Mouse (Mus musculus): ENCODE data around the gene Dcxr. TPM values are rescaled to one million over a fixed set of nuclear protein-coding genes. Genes with fewer than 3 reads are reported as not detected.
"Not testable (repeated sequence)": the region's sequence is repeated elsewhere in the genome, so short reads cannot be mapped to it uniquely, and the experiment has no call there.

The Dcxr gene
- 8.8 and 10.4 TPM in 2 replicates for polyA plus RNA-seq (2015; fragmentation: Nextera tagmentation; extraction: Ambion mirVana)

DNA sequence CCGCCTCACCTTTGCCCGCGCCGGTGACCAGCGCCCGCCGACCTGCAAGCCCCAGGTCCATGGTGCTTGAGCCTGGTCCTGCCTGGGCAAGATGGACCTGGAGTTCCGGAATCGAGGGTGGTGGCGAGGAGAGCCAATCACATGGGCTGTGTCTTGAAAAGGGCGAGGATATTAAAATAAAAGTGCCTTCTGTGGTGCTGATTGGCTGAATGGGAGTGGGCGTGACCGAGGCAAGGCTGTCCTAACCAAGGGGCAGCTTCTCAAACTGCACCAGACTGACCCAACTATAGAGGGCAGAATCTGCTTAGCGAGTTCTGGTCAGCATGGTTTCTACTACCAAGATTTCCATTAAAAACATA, at the start of gene Dcxr:
TSS of gene Dcxr (minus strand) at position 113 of the 359 bp plus-strand sequence.
- Histone ChIP-seq H3K27me3 (no peaks in the 10 kb centered on the region), H3K27ac (replicated peaks) (no peak within 1 kb of the TSS), H3K4me1 (replicated peaks) (peaks cover 26% of the 10 kb centered on the region), H3K9ac (peak within 1 kb of the TSS; percentile 56), H3K9me3 (no peaks in the 10 kb centered on the region), H3K36me3 (no peaks in the 10 kb centered on the region), H3K4me2 (peak within 1 kb of the TSS; percentile 94), H3K4me3 (peak within 1 kb of the TSS; percentile 49)
- WGBS: 1% methylated on average over 14 of the region's 14 CpGs
- peak; percentile 89 for ATAC-seq (ENCODE audit: low FRiP score, low read depth)

DNA sequence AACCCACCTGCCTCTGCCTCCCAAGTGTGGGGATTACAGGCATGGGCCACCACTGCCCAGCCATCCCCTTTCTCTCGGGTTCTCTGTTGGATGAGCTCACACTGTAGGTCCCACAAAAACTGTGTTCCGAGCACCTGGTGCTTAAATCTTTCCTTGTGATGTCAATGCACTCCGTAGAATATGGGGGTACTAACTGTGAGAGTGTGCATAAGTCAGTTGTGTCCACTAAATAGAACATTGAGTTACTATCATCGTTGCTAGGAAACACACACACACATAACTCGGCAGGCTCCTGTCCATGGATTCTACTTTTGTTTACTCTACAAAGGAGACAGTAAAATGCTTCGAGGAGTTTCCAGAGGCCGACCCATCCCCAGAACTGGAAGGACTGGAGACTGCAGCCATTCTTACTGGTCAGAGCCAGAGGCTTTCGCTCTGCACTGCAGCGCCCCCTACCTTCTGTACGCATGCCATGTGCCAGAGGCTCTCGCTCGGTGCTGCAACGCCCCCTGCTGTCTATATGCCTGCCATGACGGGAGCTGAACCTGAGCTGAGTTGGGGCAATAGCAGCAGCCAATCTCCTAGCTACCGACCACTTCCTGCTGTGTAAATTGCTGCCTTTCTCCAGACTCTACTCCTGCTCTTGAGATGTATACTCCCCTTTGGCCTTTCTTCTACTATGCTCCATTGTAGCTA, 48.8 kb upstream of the Dcxr start:
- 24% methylated on average over 15 of the region's 15 CpGs for WGBS

DNA sequence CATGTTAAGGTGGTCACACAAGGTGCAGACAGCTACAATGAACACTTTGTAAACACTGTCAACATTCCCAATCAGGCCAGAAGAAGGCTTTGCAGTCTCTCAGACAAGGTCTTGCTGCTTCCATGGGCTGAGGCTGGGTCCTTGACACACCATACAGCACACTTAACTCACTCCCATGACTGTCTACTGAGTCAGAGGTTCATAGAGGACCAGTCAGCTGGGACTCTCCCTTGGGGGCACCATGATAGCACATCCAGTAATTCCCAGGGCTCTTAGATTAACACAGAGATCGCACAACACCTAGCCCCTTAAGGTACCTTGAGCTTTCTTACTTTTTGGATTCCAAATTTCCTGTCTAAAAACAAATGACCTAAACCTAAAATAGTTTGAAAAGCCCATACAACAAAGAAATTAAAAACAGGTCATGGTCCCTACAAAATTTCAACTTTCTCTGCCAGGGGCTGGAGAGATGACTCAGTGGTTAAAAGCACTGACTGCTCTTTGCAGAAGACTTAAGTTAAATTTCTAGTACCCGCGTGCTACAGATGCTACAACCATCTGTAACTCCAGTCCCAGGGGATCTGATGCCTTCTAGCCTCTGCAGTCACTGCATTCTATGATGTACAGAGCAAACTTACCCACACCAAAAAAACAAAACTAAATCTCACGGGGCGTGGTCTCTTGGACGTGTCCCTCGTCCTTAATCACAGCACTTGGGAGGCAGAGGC, 46.5 kb upstream of the Dcxr start:
- Histone ChIP-seq H3K9me3 (no peaks in the 10 kb centered on the region), H3K9ac (no peak overlapping the region), H3K4me3 (no peak overlapping the region), H3K4me2 (no peak overlapping the region), H3K27me3 (no peaks in the 10 kb centered on the region), H3K27ac (replicated peaks) (no peak overlapping the region), H3K36me3 (no peaks in the 10 kb centered on the region), H3K4me1 (replicated peaks) (peaks cover 11% of the 10 kb centered on the region; the same call in 1 of the 2 replicates)
- no peak for ATAC-seq (ENCODE audit: low FRiP score, low read depth)
- 85% methylated on average over 7 of the region's 7 CpGs for WGBS

More for the DNA sequence above, 48.8 kb upstream of the Dcxr start:
- no peak overlapping the region for H3K9ac ChIP-seq
- H3K9me3 ChIP-seq: no peaks in the 10 kb centered on the region
- H3K36me3 ChIP-seq: peaks cover 10% of the 10 kb centered on the region; the same call in 1 of the 2 replicates
- ATAC-seq (ENCODE audit: low FRiP score, low read depth): peak; percentile 89
- H3K4me2 ChIP-seq: no peak overlapping the region
- H3K4me3 ChIP-seq: no peak overlapping the region
- H3K27me3 ChIP-seq: no peaks in the 10 kb centered on the region
- H3K27ac ChIP-seq (replicated peaks): no peak overlapping the region
- H3K4me1 ChIP-seq (replicated peaks): peaks cover 11% of the 10 kb centered on the region; the same call in 1 of the 2 replicates

DNA sequence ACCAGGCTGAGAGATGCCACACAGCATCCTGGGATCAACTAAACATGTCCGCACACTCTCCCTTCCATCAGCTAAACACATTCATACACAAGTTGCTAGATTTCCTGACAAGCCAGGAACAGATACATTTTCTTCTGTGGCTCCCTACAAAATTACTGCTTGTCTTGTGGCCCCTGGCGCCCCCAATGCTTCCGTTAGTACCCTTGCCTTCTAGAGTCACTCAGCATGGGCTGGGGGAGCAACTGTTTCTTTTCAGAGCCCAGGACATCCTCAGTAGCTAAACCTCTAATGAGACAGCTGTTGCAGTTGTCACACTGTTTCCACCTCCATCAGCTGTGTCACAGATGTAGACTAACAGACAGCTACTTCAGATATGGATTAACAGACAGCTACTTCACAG, 45.7 kb upstream of the Dcxr start:
- no peaks in the 10 kb centered on the region for H3K36me3 ChIP-seq
- WGBS: 83% methylated on average over 3 of the region's 3 CpGs
- no peaks in the 10 kb centered on the region for H3K27me3 ChIP-seq
- no peak overlapping the region for H3K4me3 ChIP-seq
- no peak for ATAC-seq (ENCODE audit: low FRiP score, low read depth)
- no peak overlapping the region for H3K9ac ChIP-seq
- H3K9me3 ChIP-seq: no peaks in the 10 kb centered on the region
- peaks cover 11% of the 10 kb centered on the region; the same call in 1 of the 2 replicates for H3K4me1 ChIP-seq (replicated peaks)
- H3K27ac ChIP-seq (replicated peaks): no peak overlapping the region
- H3K4me2 ChIP-seq: no peak overlapping the region

DNA sequence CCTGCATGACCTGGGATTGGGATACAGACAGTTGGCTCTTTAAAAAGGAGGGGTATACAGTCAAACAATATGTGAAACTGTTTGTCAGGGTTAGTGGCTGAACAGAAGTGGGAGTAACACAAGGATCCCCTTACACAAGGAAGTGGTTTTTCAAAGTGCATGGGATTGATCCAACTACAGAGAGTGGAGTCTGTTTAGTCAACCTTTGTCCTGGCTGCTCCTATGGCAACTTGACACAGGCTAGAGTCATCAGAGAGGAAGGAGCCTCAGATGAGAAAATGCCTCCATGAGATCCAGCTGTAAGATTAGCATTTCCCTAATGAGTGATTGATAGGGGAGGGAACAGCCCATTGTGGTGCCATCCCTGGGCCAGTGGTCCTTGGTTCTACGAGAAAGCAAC, 41.1 kb upstream of the Dcxr start:
- no peaks in the 10 kb centered on the region for H3K27me3 ChIP-seq
- H3K4me3 ChIP-seq: no peak overlapping the region
- no peaks in the 10 kb centered on the region for H3K36me3 ChIP-seq
- H3K9ac ChIP-seq: no peak overlapping the region
- H3K4me1 ChIP-seq (replicated peaks): no peaks in the 10 kb centered on the region
- no peak for ATAC-seq (ENCODE audit: low FRiP score, low read depth)
- no peak overlapping the region for H3K4me2 ChIP-seq
- no peak overlapping the region for H3K27ac ChIP-seq (replicated peaks)
- 46% methylated on average over 1 of the region's 1 CpGs for WGBS
- no peaks in the 10 kb centered on the region for H3K9me3 ChIP-seq

DNA sequence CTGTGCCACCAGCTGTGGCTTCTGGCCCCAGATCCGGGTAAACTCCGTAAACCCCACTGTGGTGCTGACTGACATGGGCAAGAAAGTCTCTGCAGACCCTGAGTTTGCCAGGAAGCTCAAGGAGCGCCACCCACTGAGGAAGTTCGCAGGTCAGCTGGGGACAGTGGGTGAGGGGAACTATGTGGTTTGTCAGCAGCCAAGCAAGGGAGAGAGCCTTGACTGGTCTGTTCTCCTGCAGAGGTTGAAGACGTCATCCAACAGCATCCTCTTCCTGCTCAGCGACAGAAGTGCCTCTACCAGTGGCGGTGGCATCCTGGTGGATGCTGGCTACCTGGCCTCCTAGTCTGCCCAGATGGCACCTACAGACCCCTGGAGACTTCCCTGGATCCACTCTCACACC, 39.9 kb upstream of the Dcxr start:
- not testable (repeated sequence) for H3K4me2 ChIP-seq; H3K4me1 ChIP-seq (replicated peaks); H3K36me3 ChIP-seq; H3K4me3 ChIP-seq; ATAC-seq (ENCODE audit: low FRiP score, low read depth); H3K9me3 ChIP-seq; H3K9ac ChIP-seq; H3K27ac ChIP-seq (replicated peaks); H3K27me3 ChIP-seq
- WGBS: 65% methylated on average over 3 of the region's 7 CpGs

DNA sequence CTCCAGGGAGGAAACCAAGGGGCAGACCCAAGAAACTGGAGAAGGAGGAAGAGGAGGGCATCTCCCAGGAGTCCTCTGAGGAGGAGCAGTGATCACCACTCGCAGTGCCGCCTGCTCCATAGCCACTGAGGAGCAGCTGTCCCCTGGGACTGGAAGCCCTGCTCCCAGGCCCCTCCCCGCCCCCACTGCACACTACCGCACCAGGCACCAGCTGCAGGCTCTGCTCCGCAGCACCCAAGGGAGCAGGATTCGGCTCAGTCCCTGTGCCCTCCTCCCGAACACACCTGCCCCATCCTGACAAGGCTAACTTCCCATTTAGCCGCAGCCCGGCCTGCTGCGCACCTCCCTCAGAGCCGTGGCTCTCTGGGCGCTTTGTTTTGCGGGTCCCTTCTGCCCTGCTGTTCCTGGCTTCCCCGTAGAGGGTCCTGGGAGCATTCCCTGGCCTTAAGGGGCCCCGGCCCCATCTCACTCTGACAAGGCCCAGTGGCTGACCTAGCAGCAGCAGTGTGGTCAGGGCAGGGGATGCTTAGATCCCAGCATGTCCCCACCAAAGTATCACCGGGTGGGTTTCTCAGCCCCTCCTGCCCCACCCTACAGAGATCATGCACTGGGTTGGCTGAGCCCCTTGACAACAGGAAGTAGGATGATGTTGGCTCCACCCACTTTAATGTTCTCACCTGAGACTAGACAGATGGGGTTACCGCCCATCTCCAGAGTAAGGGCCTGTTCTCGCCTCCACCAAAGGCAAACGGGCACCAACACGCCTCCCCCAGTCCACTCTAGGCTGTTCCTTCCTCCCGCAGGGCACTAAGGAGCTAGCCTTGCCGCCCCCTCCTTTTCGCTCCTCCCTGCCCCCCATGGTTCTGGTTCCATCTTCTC, 36.3 kb upstream of the Dcxr start:
- not testable (repeated sequence) for H3K4me1 ChIP-seq (replicated peaks); H3K27ac ChIP-seq (replicated peaks); H3K27me3 ChIP-seq; H3K4me3 ChIP-seq; H3K9ac ChIP-seq; H3K36me3 ChIP-seq; H3K9me3 ChIP-seq
- 28% methylated on average over 4 of the region's 23 CpGs for WGBS
- H3K4me2 ChIP-seq: peak overlapping the region; percentile 19; the same call in 1 of the 2 replicates
- ATAC-seq (ENCODE audit: low FRiP score, low read depth): peak; percentile 48; the same call in 1 of the 2 replicates

DNA sequence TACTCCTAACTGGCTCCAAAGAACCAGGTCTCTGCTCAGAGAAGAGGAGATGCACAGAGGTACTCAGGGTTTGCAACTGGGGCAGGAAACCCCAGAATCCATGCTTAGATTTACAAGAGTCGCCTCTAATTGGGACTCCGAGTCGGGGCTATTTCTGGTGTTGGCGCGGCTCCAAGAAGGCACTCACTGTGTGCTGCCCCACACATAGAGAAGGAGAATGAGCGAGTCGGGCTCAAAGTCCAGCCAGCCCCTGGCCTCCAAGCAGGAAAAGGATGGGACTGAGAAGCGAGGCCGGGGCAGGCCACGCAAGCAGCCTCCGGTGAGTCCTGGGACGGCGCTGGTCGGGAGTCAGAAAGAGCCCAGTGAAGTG, 35.6 kb upstream of the Dcxr start, which contains the start of gene Hmga1b:
TSS of gene Hmga1b (plus strand) at position 123 of the 370 bp plus-strand sequence.
- H3K36me3 ChIP-seq; H3K9me3 ChIP-seq; H3K4me1 ChIP-seq (replicated peaks); H3K27ac ChIP-seq (replicated peaks); H3K27me3 ChIP-seq; ATAC-seq (ENCODE audit: low FRiP score, low read depth); H3K9ac ChIP-seq; H3K4me3 ChIP-seq: not testable (repeated sequence)
- WGBS: 25% methylated on average over 14 of the region's 14 CpGs
- H3K4me2 ChIP-seq: peak within 1 kb of the TSS; percentile 19; the same call in 1 of the 2 replicates

DNA sequence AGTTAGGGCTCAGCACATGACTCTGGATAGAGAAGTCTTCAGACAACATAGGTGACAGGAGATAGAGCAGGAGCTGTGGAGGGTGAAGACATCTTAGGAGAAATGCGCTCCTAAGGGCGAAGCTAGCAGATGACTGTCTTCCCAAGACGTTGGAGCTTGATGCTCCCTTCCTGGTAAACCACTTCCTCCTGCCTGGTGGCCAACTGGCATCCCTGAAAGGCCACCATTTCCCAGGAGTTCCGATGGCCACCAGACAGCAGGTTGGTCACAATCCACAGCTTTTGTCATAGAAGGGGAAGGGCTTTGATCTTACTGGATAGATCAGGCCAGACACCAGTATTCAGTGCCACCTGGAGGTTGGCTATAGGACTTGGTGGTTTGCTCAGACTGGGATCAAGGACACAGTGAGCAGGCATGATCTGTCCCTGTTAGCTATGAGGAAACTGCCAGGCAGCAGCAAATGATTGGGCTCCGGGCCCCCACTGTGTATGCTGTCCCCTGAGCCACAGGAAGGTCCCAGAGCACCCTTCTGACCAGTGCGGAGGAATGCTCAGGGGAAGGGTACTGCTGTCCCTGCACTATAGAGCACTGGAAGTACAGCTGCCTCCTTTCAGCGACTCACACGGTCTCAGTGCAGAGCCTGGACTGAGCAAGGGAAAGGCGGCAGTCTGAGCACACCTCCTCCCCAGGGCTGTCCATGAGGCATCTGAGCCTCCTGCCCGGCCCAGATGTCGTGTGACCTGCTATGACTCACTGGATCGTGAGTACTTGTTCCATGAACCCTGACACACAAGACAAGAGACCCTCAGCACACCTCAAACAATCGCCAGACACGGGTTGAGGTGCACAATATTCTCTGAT, 35.0 kb upstream of the Dcxr start:
- Histone ChIP-seq H3K4me2 (no peak overlapping the region), H3K9ac (no peak overlapping the region)
- no peak for ATAC-seq (ENCODE audit: low FRiP score, low read depth)

DNA sequence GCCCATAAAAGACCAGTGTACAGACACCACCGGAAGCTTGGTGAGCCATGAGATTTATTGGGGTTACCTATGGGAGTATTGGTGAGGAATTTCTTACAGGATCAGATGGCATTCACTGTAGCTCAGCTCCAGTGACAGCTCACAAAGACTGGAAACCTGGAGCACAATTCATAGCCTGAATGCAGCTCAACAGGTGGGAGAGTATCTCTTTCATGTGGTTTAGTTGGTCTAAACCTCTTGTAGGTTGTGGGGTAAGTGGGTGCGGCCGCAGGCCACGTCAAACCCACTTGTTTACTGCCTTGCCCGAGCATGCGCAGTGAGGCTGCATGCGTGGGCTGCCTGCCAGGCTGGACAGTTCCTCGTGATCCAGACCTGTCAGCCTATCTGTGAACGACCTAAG, 33.2 kb upstream of the Dcxr start:
- peaks cover 6% of the 10 kb centered on the region; the same call in 1 of the 2 replicates for H3K9me3 ChIP-seq
- H3K27ac ChIP-seq (replicated peaks): no peak overlapping the region
- 95% methylated on average over 9 of the region's 9 CpGs for WGBS
- no peaks in the 10 kb centered on the region for H3K4me1 ChIP-seq (replicated peaks)
- H3K4me2 ChIP-seq: no peak overlapping the region
- no peak overlapping the region for H3K9ac ChIP-seq
- H3K36me3 ChIP-seq: no peaks in the 10 kb centered on the region
- ATAC-seq (ENCODE audit: low FRiP score, low read depth): no peak
- no peak overlapping the region for H3K4me3 ChIP-seq
- peaks cover 4% of the 10 kb centered on the region; the same call in 1 of the 2 replicates for H3K27me3 ChIP-seq

More for the DNA sequence above, 35.0 kb upstream of the Dcxr start:
- H3K27me3 ChIP-seq: peaks cover 4% of the 10 kb centered on the region; the same call in 1 of the 2 replicates
- WGBS: 74% methylated on average over 14 of the region's 14 CpGs
- H3K4me1 ChIP-seq (replicated peaks): no peaks in the 10 kb centered on the region
- peaks cover 6% of the 10 kb centered on the region; the same call in 1 of the 2 replicates for H3K9me3 ChIP-seq
- no peak overlapping the region for H3K27ac ChIP-seq (replicated peaks)
- no peaks in the 10 kb centered on the region for H3K36me3 ChIP-seq
- no peak overlapping the region for H3K4me3 ChIP-seq

DNA sequence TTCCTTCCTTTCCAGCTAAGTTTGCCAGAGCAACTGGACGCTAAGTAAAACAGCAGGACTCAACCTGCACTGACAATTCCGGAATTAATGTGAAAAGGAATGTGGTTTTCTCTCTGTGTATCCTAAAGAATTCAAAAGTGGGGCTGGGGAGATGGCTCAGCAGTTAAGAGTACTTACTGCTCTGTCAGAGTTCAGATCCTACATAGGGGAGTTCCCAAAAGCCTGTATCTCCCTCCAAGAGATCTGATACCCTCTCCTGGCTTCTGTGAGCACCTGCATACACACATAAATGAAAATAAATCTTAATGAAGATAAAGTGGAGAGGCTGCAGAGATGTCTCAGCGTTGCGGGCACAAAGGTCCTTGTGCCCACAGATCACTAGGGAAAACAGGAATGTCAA, 24.5 kb upstream of the Dcxr start:
- no peak for ATAC-seq (ENCODE audit: low FRiP score, low read depth)
- H3K4me3 ChIP-seq: no peak overlapping the region
- H3K9ac ChIP-seq: no peak overlapping the region
- 70% methylated on average over 4 of the region's 4 CpGs for WGBS
- H3K9me3 ChIP-seq: no peaks in the 10 kb centered on the region
- H3K4me1 ChIP-seq (replicated peaks): no peaks in the 10 kb centered on the region
- H3K27me3 ChIP-seq: no peaks in the 10 kb centered on the region
- no peaks in the 10 kb centered on the region for H3K36me3 ChIP-seq
- H3K4me2 ChIP-seq: no peak overlapping the region
- H3K27ac ChIP-seq (replicated peaks): no peak overlapping the region
